Mouse (Mus musculus): ENCODE measurements at regions not wholly inside any gene's neighbourhood (a gene's known extent, or its start where the extent isn't known, plus 50 kb on each side); places are given as distances from the start of the nearest gene placed in this dataset.

- no peak for TF ChIP-seq POLR2A (IDR thresholded peaks at IDR 0.05; ENCODE audit: insufficient read depth, low read length)
- no peak for TF ChIP-seq CTCF (IDR thresholded peaks at IDR 0.05; ENCODE audit: low read depth, low read length)
Observed at GRCm38 (mm10) chr15:62793569-62793968, 1051.4 kb downstream of the Gsdmc2 start.
